Mouse (Mus musculus) ES-E14 (cell line): Measurements from ENCODE around the gene Ctsw. TPM values are rescaled to one million over a fixed set of nuclear protein-coding genes. Genes with fewer than 3 reads are reported as not detected.

Experiments used
- DNase-seq: peaks from one replicate; pipeline ENCODE4 v3.0.0-alpha.2; 2013; ENCODE audit warnings: low read depth, low spot score
- H3K27ac ChIP-seq: 2 replicates; pipeline ENCODE4 v1.5.1; 2012; ENCODE audit warnings: low read depth, mild to moderate bottlenecking, low read length, moderate library complexity, mixed read lengths; ENCODE audit not compliant: poor library complexity, insufficient read depth, severe bottlenecking
- H3K36me3 ChIP-seq: 2 replicates; pipeline ENCODE4 v1.6.1; 2012; ENCODE audit warnings: mild to moderate bottlenecking, low read length, moderate library complexity, mixed read lengths; ENCODE audit not compliant: control insufficient read depth, poor library complexity, insufficient read depth, severe bottlenecking
- H3K4me1 ChIP-seq, 2 experiments: fragments of 150-350 bp in 1 of 2; sonication (generic) in 1 of 2; 2 replicates each; pipeline ENCODE4 v1.6.1; 2012; ENCODE audit warnings: low read length in 2 of 2, mild to moderate bottlenecking in 1 of 2, mixed read lengths in 1 of 2; ENCODE audit not compliant: control insufficient read depth in 2 of 2, insufficient read depth in 2 of 2, poor library complexity in 1 of 2
- H3K4me3 ChIP-seq, 2 experiments: fragments of 150-350 bp in 1 of 2; sonication (generic) in 1 of 2; 2 replicates each; pipeline ENCODE4 v1.5.1; 2012; ENCODE audit warnings: low read length in 2 of 2, low read depth in 1 of 2, mild to moderate bottlenecking in 1 of 2, mixed read lengths in 1 of 2; ENCODE audit not compliant: insufficient read depth in 1 of 2, poor library complexity in 1 of 2, severe bottlenecking in 1 of 2
- H3K9ac ChIP-seq: 2 replicates; pipeline ENCODE4 v1.6.1; 2012; ENCODE audit warnings: low read depth, mild to moderate bottlenecking, low read length, mixed read lengths; ENCODE audit not compliant: poor library complexity, insufficient read depth, severe bottlenecking
- H3K9me3 ChIP-seq: fragments of 150-350 bp; sonication (generic); 2 replicates; pipeline ENCODE4 v1.6.1; 2012; ENCODE audit warnings: low read depth, mild to moderate bottlenecking, low read length; ENCODE audit not compliant: control insufficient read depth, insufficient read depth
- CHD2 ChIP-seq: IDR thresholded peaks from 2 replicates; pipeline ENCODE4 v1.6.1; 2014; ENCODE audit warnings: mild to moderate bottlenecking, low read depth, low read length, inconsistent platforms
- HCFC1 ChIP-seq: IDR thresholded peaks from 2 replicates; pipeline ENCODE4 v1.6.1; 2012; ENCODE audit warnings: low read length, inconsistent platforms, borderline replicate concordance; ENCODE audit not compliant: insufficient read depth
- MAFK ChIP-seq: IDR thresholded peaks from 2 replicates; pipeline ENCODE4 v1.6.1; 2014; ENCODE audit warnings: mild to moderate bottlenecking, low read depth, low read length, inconsistent platforms; ENCODE audit not compliant: insufficient read depth
- ZC3H11A ChIP-seq: IDR thresholded peaks from 2 replicates; pipeline ENCODE4 v1.6.1; 2012; ENCODE audit warnings: low read depth, mild to moderate bottlenecking, inconsistent platforms, low read length, borderline replicate concordance
- ZNF384 ChIP-seq: IDR thresholded peaks from 2 replicates; pipeline ENCODE4 v1.6.1; 2012; ENCODE audit warnings: low read depth, low read length, inconsistent platforms
- in situ Hi-C, 2 experiments: fragments of 600-800 bp; cut with MboI; formaldehyde crosslinking; loops; one replicate each; pipeline ENCODE4 v1.15.1; 2025; ENCODE audit warnings: low sequenced_read_pairs in 2 of 2, inconsistent platforms in 1 of 2; ENCODE audit not compliant: unreplicated experiment in 2 of 2
- total RNA-seq: library from RNA; depleted of rRNA; stranded (reverse); fragments of 300-350 nt; gene quantifications from 2 replicates; pipeline ENCODE4 v1.2.3, GENCODE M21; 2012; rRNA removed

Ctsw gene
- total RNA-seq, 1 experiment = 4.5 TPM

DNA sequence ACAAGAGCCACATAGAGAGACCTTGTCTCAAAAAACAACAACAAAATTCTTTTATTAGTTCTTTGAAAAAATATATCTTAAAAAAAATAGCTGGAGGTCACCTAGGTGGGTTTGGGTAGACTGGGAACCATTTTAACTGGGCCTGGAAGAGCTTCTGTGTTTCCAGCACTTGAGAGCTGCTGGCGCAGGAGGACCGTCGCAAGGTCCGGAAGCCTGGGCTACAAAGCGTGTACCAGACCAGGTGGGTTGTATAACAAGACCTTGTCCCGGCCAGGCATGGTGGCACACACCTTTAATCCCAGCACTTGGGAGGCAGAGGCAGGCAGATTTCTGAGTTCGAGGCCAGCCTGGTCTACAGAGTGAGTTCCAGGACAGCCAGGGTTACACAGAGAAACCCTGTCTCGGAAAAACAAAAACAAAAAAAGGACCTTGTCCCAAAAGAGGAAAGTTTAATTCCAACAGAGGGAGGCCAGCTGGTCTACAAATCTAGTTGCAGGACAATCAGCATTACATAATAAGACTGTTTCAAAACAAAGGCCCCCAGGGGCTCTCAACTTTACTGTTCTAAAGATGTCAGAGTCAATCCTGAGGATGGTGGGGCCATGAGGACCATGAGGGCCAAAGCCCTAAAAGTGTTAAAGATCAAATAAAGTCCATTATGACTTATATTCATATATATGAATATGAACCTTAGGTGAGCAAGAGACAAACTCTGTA lies 49.4 kb downstream of the Ctsw start:
- Histone ChIP-seq H3K27ac (no peak overlapping the region), H3K4me3 (no peak overlapping the region), H3K4me1 (peaks cover 3 to 5% of the 10 kb centered on the region in 2 experiments; a peak in 2 of 4 replicates), H3K36me3 (peaks cover 10% of the 10 kb centered on the region; the same call in 1 of the 2 replicates), H3K9me3 (no peaks in the 10 kb centered on the region), H3K9ac (no peak overlapping the region)
- in situ Hi-C loops = no loop called here
- no peak for DNase-seq
- TF ChIP-seq MAFK (no peak), ZNF384 (no peak), CHD2 (no peak), ZC3H11A (no peak), HCFC1 (no peak)

Other genes with a start within 250 kb of the Ctsw start
- gene Pacs1, start 195.4 kb downstream of the Ctsw start, total RNA-seq = 5.4 and 7.2 TPM in 2 replicates
- 165 and 175 TPM in 2 replicates for gene Sf3b2, start 173.1 kb downstream of the Ctsw start, total RNA-seq
- 2.1 and 3.2 TPM in 2 replicates for gene Gal3st3, start 170.2 kb downstream of the Ctsw start, total RNA-seq
- not detected in 2 replicates for gene Catsper1, start 132.8 kb downstream of the Ctsw start, total RNA-seq
- gene Cst6, start 118.9 kb downstream of the Ctsw start, total RNA-seq = 1.1 and 2.1 TPM in 2 replicates
- gene Eif1ad, start 101.8 kb downstream of the Ctsw start, total RNA-seq = 101 and 127 TPM in 2 replicates
- 213 and 281 TPM in 2 replicates for gene Banf1, start 101.3 kb downstream of the Ctsw start, total RNA-seq
- 111 and 118 TPM in 2 replicates for gene Sart1, start 79.8 kb downstream of the Ctsw start, total RNA-seq
- 1.5 and 2.7 TPM in 2 replicates for gene Tsga10ip, start 66.0 kb downstream of the Ctsw start, total RNA-seq
- gene Drap1, start 43.5 kb downstream of the Ctsw start, total RNA-seq = 121 and 124 TPM in 2 replicates
- gene AI837181, start 43.4 kb downstream of the Ctsw start, total RNA-seq = 13.8 and 13.9 TPM in 2 replicates
- 1.0 and 3.0 TPM in 2 replicates for gene Fosl1, start 21.0 kb downstream of the Ctsw start, total RNA-seq
- 4.9 and 5.4 TPM in 2 replicates for gene Ccdc85b, start 10.6 kb downstream of the Ctsw start, total RNA-seq
- gene Fibp, start 7.9 kb downstream of the Ctsw start, total RNA-seq = 52.4 and 62.0 TPM in 2 replicates
- 18.0 and 23.9 TPM in 2 replicates for gene Efemp2, start 5.4 kb upstream of the Ctsw start, total RNA-seq
- 31.3 and 36.4 TPM in 2 replicates for gene Mus81, start 19.9 kb upstream of the Ctsw start, total RNA-seq
- 775 and 955 TPM in 2 replicates for gene Cfl1, start 21.9 kb upstream of the Ctsw start, total RNA-seq
- 1.7 and 1.8 TPM in 2 replicates for gene 1700020D05Rik, start 35.3 kb upstream of the Ctsw start, total RNA-seq
- gene Snx32, start 42.0 kb upstream of the Ctsw start, total RNA-seq = 3.3 and 5.0 TPM in 2 replicates
- gene Ovol1, start 92.1 kb upstream of the Ctsw start, total RNA-seq = 0.58 and 1.1 TPM in 2 replicates
- 6.4 and 9.5 TPM in 2 replicates for gene Ap5b1, start 99.5 kb upstream of the Ctsw start, total RNA-seq
- gene Rnaseh2c, start 133.4 kb upstream of the Ctsw start, total RNA-seq = 87.9 and 99.5 TPM in 2 replicates
- 52.2 and 75.6 TPM in 2 replicates for gene Kat5, start 141.7 kb upstream of the Ctsw start, total RNA-seq
- gene Rela, start 169.0 kb upstream of the Ctsw start, total RNA-seq = 9.7 and 12.1 TPM in 2 replicates
- 10.5 and 14.5 TPM in 2 replicates for gene Sipa1, start 195.2 kb upstream of the Ctsw start, total RNA-seq
- gene Map3k11, start 220.2 kb upstream of the Ctsw start, total RNA-seq = 15.0 and 19.3 TPM in 2 replicates
- gene Pcnx3, start 220.4 kb upstream of the Ctsw start, total RNA-seq = 63.9 and 98.9 TPM in 2 replicates
- 0.63 and 0.67 TPM in 2 replicates for gene Kcnk7, start 235.9 kb upstream of the Ctsw start, total RNA-seq